Mouse (Mus musculus): ENCODE measurements around the gene Ros1.

- TF ChIP-seq POLR2A (IDR thresholded peaks at IDR 0.05; ENCODE audit: extremely low read depth, insufficient read depth, low read length) (no peak), CTCF (IDR thresholded peaks at IDR 0.05; ENCODE audit: low read depth, low read length) (no peak)
Observed at GRCm38 (mm10) chr10:52128874-52129412, 66.1 kb downstream of the Ros1 start.
